In genomic region chr17:24174259-24174658, GRCm38 (mm10) we compare ENCODE assay signal across 19 mouse cellular contexts. TPM values are rescaled to one million over a fixed set of nuclear protein-coding genes. Genes with fewer than 3 reads are reported as not detected.
"Had no signal": no experiment of that assay in that cellular context is flagged by ENCODE, and none has a peak within 500 bp of the region (broad histone marks: within the 10 kb centered on the region; RNA-seq: fewer than 3 reads in every experiment).

No protein-coding gene starts in this region.

- ATAC-seq: lung, postnatal 0 days; midbrain, embryonic 13.5 days; midbrain, embryonic 15.5 days had no signal

- H3K36me3 ChIP-seq: lung, embryonic 15.5 days; midbrain, embryonic 13.5 days; neural tube, embryonic 12.5 days; stomach, embryonic 15.5 days had no signal

- H3K9me3 ChIP-seq: lung, embryonic 15.5 days; megakaryocyte, embryonic 14.5 days; midbrain, embryonic 13.5 days; midbrain, embryonic 15.5 days; neural tube, embryonic 12.5 days; stomach, embryonic 15.5 days had no signal

- H3K27ac ChIP-seq: lung, embryonic 15.5 days; macrophage; midbrain, embryonic 13.5 days; midbrain, embryonic 15.5 days; neural tube, embryonic 12.5 days; stomach, embryonic 15.5 days; stomach, postnatal 0 days had no signal

- H3K9ac ChIP-seq: lung, embryonic 15.5 days; midbrain, embryonic 13.5 days; midbrain, embryonic 15.5 days; neural tube, embryonic 12.5 days; stomach, embryonic 15.5 days had no signal

- H3K4me3 ChIP-seq: lung, embryonic 15.5 days; megakaryocyte, embryonic 14.5 days; midbrain, embryonic 13.5 days; midbrain, embryonic 15.5 days; neural tube, embryonic 12.5 days; stomach, embryonic 15.5 days had no signal

- H3K4me2 ChIP-seq: lung, embryonic 15.5 days; midbrain, embryonic 11.5 days; midbrain, embryonic 13.5 days; midbrain, embryonic 15.5 days; neural tube, embryonic 12.5 days; stomach, embryonic 15.5 days had no signal

- H3K27me3 ChIP-seq: lung, embryonic 15.5 days; megakaryocyte, embryonic 14.5 days; midbrain, embryonic 15.5 days; neural tube, embryonic 12.5 days; stomach, embryonic 15.5 days had no signal

- DNase-seq: lung, adult 2 months; lung, postnatal 14 days; lung, postnatal 36 days; right cerebral cortex, postnatal 14 days; thymus, adult 2 months; thymus, postnatal 25 days; thymus, postnatal 4 days had no signal

RNA-seq across cellular contexts. Expression of gene Ntn3, which starts 35.1 kb away (rescaled TPM):
- total RNA-seq: monocyte, adult 5-6 weeks; neutrophil, adult 5-6 weeks had no signal
- polyA plus RNA-seq: macrophage had no signal
